Mouse (Mus musculus) forebrain, embryonic 10.5 days (tissue): ENCODE results near the gene Acyp1. TPM values are rescaled to one million over a fixed set of nuclear protein-coding genes. Genes with fewer than 3 reads are reported as not detected.

ENCODE experiments used
- DNase-seq: peaks from one replicate; pipeline ENCODE4 v3.0.0-alpha.2; 2017; ENCODE audit warnings: low spot score; ENCODE audit errors: extremely low spot score
- H3K27ac ChIP-seq: fragments of 300-500 bp; sonication (generic); 2 replicates; pipeline ENCODE4 v1.5.1; 2016; ENCODE audit warnings: mild to moderate bottlenecking
- H3K27me3 ChIP-seq: fragments of 300-500 bp; sonication (generic); 2 replicates; pipeline ENCODE4 v1.6.1; 2016; ENCODE audit warnings: mild to moderate bottlenecking; ENCODE audit not compliant: poor library complexity, severe bottlenecking
- H3K36me3 ChIP-seq: fragments of 300-500 bp; sonication (generic); replicated peaks from 2 replicates; pipeline ENCODE4 v1.6.1; 2016; ENCODE audit warnings: mild to moderate bottlenecking, moderate library complexity
- H3K4me1 ChIP-seq: fragments of 300-500 bp; sonication (generic); 2 replicates; pipeline ENCODE4 v1.6.1; 2016
- H3K4me3 ChIP-seq: fragments of 300-500 bp; sonication (generic); 2 replicates; pipeline ENCODE4 v1.5.1; 2016; ENCODE audit warnings: mild to moderate bottlenecking, moderate library complexity
- H3K9me3 ChIP-seq: fragments of 300-500 bp; sonication (generic); 2 replicates; pipeline ENCODE4 v1.6.1; 2016; ENCODE audit warnings: mild to moderate bottlenecking, moderate library complexity
- WGBS: fragments of 180-500 bp; shearing (Covaris S2); methylation state at CpG from one replicate; pipeline ENCODE4 v1.1.7; 2016; 5-methylcytosine and 5-hydroxymethylcytosine counted together
- polyA plus RNA-seq: library from polyadenylated mRNA; unstranded; fragments of >200 nt; fragmentation: Nextera tagmentation; extraction: Ambion mirVana; gene quantifications from 2 replicates; pipeline ENCODE4 v1.2.1, GENCODE M21; 2016

Acyp1 gene
- polyA plus RNA-seq: 50.7 and 53.4 TPM in 2 replicates

GRCm38 (mm10) chr12:85287809-85288485 is at the start of gene Acyp1:
Acyp1 (minus strand) TSS chr12:85288438.
- 8% methylated on average over 21 of the region's 21 CpGs for WGBS
- peak within 1 kb of the TSS; percentile 65 for H3K4me3 ChIP-seq
- peaks cover 23% of the 10 kb centered on the region for H3K27me3 ChIP-seq
- no peak for DNase-seq
- no peaks in the 10 kb centered on the region for H3K36me3 ChIP-seq
- H3K27ac ChIP-seq: peak within 1 kb of the TSS; percentile 86
- peaks cover 28% of the 10 kb centered on the region for H3K4me1 ChIP-seq
- H3K9me3 ChIP-seq: peaks cover under 1% of the 10 kb centered on the region; the same call in 1 of the 2 replicates

GRCm38 (mm10) chr12:85337567-85338311 is 49.5 kb upstream of the Acyp1 start:
- 86% methylated on average over 6 of the region's 6 CpGs for WGBS
- no peaks in the 10 kb centered on the region for H3K27me3 ChIP-seq

GRCm38 (mm10) chr12:85330153-85330552 is 41.9 kb upstream of the Acyp1 start:
- Histone ChIP-seq H3K27me3 (no peaks in the 10 kb centered on the region), H3K27ac (no peak overlapping the region), H3K4me3 (no peak overlapping the region), H3K36me3 (peaks cover 88% of the 10 kb centered on the region), H3K9me3 (no peaks in the 10 kb centered on the region), H3K4me1 (no peaks in the 10 kb centered on the region)
- 94% methylated on average over 7 of the region's 7 CpGs for WGBS
- DNase-seq: no peak

More at GRCm38 (mm10) chr12:85337567-85338311, 49.5 kb upstream of the Acyp1 start:
- Histone ChIP-seq H3K27ac (no peak overlapping the region), H3K9me3 (no peaks in the 10 kb centered on the region), H3K36me3 (peaks cover 49% of the 10 kb centered on the region), H3K4me1 (peaks cover 18% of the 10 kb centered on the region), H3K4me3 (peak overlapping the region; percentile 82)
- no peak for DNase-seq

GRCm38 (mm10) chr12:85308651-85309050 is 20.4 kb upstream of the Acyp1 start:
- H3K9me3 ChIP-seq: no peaks in the 10 kb centered on the region
- H3K27me3 ChIP-seq: no peaks in the 10 kb centered on the region
- H3K36me3 ChIP-seq: peaks cover 100% of the 10 kb centered on the region
- H3K27ac ChIP-seq: no peak overlapping the region
- no peak overlapping the region for H3K4me3 ChIP-seq
- peaks cover 3% of the 10 kb centered on the region; the same call in 1 of the 2 replicates for H3K4me1 ChIP-seq
- WGBS: 80% methylated on average over 3 of the region's 3 CpGs
- DNase-seq: no peak

- H3K36me3 ChIP-seq: peaks cover 100% of the 10 kb centered on the region
- WGBS: 57% methylated on average over 16 of the region's 16 CpGs
- no peak overlapping the region for H3K4me3 ChIP-seq
- peak; percentile 81 for DNase-seq
- H3K9me3 ChIP-seq: no peaks in the 10 kb centered on the region
- peaks cover 3% of the 10 kb centered on the region; the same call in 1 of the 2 replicates for H3K4me1 ChIP-seq
- H3K27me3 ChIP-seq: no peaks in the 10 kb centered on the region
- peak overlapping the region; percentile 61; the same call in 1 of the 2 replicates for H3K27ac ChIP-seq
These were observed 17.1 kb upstream of the Acyp1 start for GRCm38 (mm10) chr12:85305247-85305892.

GRCm38 (mm10) chr12:85304725-85305124 is 16.5 kb upstream of the Acyp1 start:
- Histone ChIP-seq H3K4me1 (peaks cover 3% of the 10 kb centered on the region; the same call in 1 of the 2 replicates), H3K27ac (no peak overlapping the region), H3K27me3 (no peaks in the 10 kb centered on the region), H3K36me3 (peaks cover 100% of the 10 kb centered on the region), H3K9me3 (no peaks in the 10 kb centered on the region), H3K4me3 (no peak overlapping the region)
- DNase-seq: no peak
- WGBS: 86% methylated on average over 4 of the region's 4 CpGs

- Histone ChIP-seq H3K36me3 (peaks cover 100% of the 10 kb centered on the region), H3K9me3 (no peaks in the 10 kb centered on the region), H3K27me3 (no peaks in the 10 kb centered on the region), H3K27ac (no peak overlapping the region), H3K4me3 (no peak overlapping the region), H3K4me1 (peaks cover 3% of the 10 kb centered on the region; the same call in 1 of the 2 replicates)
- WGBS: 90% methylated on average over 2 of the region's 2 CpGs
- no peak for DNase-seq
These were observed 15.0 kb upstream of the Acyp1 start for GRCm38 (mm10) chr12:85303256-85303655.

- 93% methylated on average over 1 of the region's 1 CpGs for WGBS
- Histone ChIP-seq H3K36me3 (peaks cover 72% of the 10 kb centered on the region), H3K27ac (no peak overlapping the region)
These were observed 10.6 kb upstream of the Acyp1 start for GRCm38 (mm10) chr12:85298835-85299180.

GRCm38 (mm10) chr12:85298127-85298834 is 10.0 kb upstream of the Acyp1 start:
- 89% methylated on average over 11 of the region's 11 CpGs for WGBS

More at GRCm38 (mm10) chr12:85298835-85299180, 10.6 kb upstream of the Acyp1 start:
- Histone ChIP-seq H3K9me3 (peaks cover 12% of the 10 kb centered on the region), H3K4me1 (no peaks in the 10 kb centered on the region), H3K4me3 (no peak overlapping the region), H3K27me3 (no peaks in the 10 kb centered on the region)
- no peak for DNase-seq

GRCm38 (mm10) chr12:85297345-85297997 is 9.2 kb upstream of the Acyp1 start:
- no peak overlapping the region for H3K27ac ChIP-seq
- 81% methylated on average over 10 of the region's 10 CpGs for WGBS
- DNase-seq: no peak
- H3K36me3 ChIP-seq: peaks cover 59% of the 10 kb centered on the region
- peaks cover under 1% of the 10 kb centered on the region; the same call in 1 of the 2 replicates for H3K4me1 ChIP-seq
- no peak overlapping the region for H3K4me3 ChIP-seq
- peaks cover 19% of the 10 kb centered on the region for H3K9me3 ChIP-seq
- H3K27me3 ChIP-seq: no peaks in the 10 kb centered on the region

More at GRCm38 (mm10) chr12:85298127-85298834, 10.0 kb upstream of the Acyp1 start:
- Histone ChIP-seq H3K9me3 (peaks cover 15% of the 10 kb centered on the region), H3K27me3 (no peaks in the 10 kb centered on the region), H3K27ac (no peak overlapping the region), H3K4me1 (no peaks in the 10 kb centered on the region), H3K36me3 (peaks cover 67% of the 10 kb centered on the region), H3K4me3 (no peak overlapping the region)
- DNase-seq: no peak

GRCm38 (mm10) chr12:85296915-85297314 is 8.7 kb upstream of the Acyp1 start:
- Histone ChIP-seq H3K27me3 (no peaks in the 10 kb centered on the region), H3K9me3 (peaks cover 19% of the 10 kb centered on the region), H3K36me3 (peaks cover 53% of the 10 kb centered on the region), H3K27ac (no peak overlapping the region), H3K4me3 (no peak overlapping the region), H3K4me1 (peaks cover 3% of the 10 kb centered on the region; the same call in 1 of the 2 replicates)
- no peak for DNase-seq
- 91% methylated on average over 5 of the region's 5 CpGs for WGBS

GRCm38 (mm10) chr12:85295506-85295905 is 7.3 kb upstream of the Acyp1 start:
- H3K4me3 ChIP-seq: no peak overlapping the region
- H3K27ac ChIP-seq: no peak overlapping the region
- WGBS: 92% methylated on average over 2 of the region's 2 CpGs
- peaks cover 19% of the 10 kb centered on the region for H3K9me3 ChIP-seq
- peaks cover 5% of the 10 kb centered on the region for H3K27me3 ChIP-seq
- no peak for DNase-seq
- H3K4me1 ChIP-seq: peaks cover 6% of the 10 kb centered on the region; the same call in 1 of the 2 replicates
- peaks cover 39% of the 10 kb centered on the region for H3K36me3 ChIP-seq
